Mouse (Mus musculus): Measurements from ENCODE around the gene Gm20431. TPM values are rescaled to one million over a fixed set of nuclear protein-coding genes. Genes with fewer than 3 reads are reported as not detected.

Gene Gm20431
- total RNA-seq, 2 experiments from 2014 or later, result 47.2 to 47.5 TPM

DNA sequence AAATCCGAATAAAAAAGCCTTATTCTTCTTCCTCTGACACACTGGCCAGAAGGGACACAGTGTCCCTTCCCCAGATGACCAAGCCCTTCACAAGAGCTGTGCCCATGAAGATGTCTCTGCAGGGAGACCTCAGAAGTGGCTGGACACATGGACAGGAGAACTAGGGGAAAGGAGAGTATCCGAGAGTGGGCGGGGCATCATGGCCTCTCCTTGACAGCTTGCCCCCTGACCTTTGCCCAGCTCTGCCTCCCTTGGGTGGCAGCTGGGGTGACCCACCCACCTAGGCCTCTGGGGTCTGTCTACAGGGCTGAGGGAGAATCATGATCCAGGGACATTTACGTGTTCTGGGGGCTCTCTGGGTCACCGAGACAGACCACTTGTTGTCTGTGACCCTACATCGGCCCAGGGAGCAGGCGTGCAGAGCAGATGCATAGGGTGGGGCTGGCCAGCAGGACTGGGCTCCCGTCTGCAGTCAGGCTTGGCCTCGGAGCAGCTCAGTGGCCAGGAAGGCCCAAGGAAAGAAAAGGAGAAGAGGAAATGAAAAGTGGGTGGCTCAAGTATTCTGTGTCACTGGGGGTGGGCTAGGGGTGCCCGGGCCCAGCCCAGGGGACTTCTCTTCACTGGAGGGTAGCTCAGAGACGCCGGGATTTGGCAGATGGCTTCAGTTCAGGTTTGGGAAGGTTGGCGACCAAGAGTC lies 17.8 kb downstream of the Gm20431 start:
- DNase-seq (ENCODE audit: extremely low spot score in 1 of 2, low spot score in 2 of 2), result peak in 1 of 2 experiments; percentile 37
- intact Hi-C loops (cut with DNase I), result loop anchor here (5.0 kb wide), 1 partner anchor 34 kb away; no protein-coding TSS in a partner anchor

- intact Hi-C loops (cut with DNase I), result loop anchor here (5.0 kb wide), 1 partner anchor 35 kb away; no protein-coding TSS in a partner anchor
- no peak for DNase-seq (ENCODE audit: extremely low spot score in 1 of 2, low spot score in 2 of 2)
Observed at GRCm38 (mm10) chr2:167642164-167642563, 19.1 kb downstream of the Gm20431 start.

DNA sequence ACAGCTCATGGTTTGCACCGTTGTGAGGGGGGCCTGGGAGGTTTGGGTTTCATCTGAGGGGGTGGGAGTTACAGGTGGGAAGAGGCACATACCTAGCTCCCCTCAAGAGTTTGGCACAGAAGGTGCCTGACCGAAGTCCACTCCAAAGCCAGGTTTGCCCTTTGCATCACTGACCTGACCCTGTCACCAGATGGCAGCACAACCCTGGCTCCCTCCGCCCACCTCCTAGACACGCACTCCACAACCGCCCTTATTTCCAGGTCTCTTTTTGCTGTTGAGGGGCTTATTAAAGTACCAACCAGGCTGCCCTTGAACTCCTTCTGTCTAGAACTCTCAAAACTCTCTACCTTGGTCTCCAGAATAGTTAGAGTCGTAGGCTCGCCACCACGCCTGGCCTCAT lies 20.0 kb downstream of the Gm20431 start:
- DNase-seq (ENCODE audit: extremely low spot score in 1 of 2, low spot score in 2 of 2), result peak in 1 of 2 experiments; percentile 51
- intact Hi-C loops (cut with DNase I), result loop anchor here (5.0 kb wide), 1 partner anchor 36 kb away; no protein-coding TSS in a partner anchor

GRCm38 (mm10) chr2:167640279-167640678 lies 21.0 kb downstream of the Gm20431 start:
- intact Hi-C loops (cut with DNase I), result loop anchor here (5.0 kb wide), 1 partner anchor 37 kb away; no protein-coding TSS in a partner anchor
- no peak for DNase-seq (ENCODE audit: extremely low spot score in 1 of 2, low spot score in 2 of 2)

DNA sequence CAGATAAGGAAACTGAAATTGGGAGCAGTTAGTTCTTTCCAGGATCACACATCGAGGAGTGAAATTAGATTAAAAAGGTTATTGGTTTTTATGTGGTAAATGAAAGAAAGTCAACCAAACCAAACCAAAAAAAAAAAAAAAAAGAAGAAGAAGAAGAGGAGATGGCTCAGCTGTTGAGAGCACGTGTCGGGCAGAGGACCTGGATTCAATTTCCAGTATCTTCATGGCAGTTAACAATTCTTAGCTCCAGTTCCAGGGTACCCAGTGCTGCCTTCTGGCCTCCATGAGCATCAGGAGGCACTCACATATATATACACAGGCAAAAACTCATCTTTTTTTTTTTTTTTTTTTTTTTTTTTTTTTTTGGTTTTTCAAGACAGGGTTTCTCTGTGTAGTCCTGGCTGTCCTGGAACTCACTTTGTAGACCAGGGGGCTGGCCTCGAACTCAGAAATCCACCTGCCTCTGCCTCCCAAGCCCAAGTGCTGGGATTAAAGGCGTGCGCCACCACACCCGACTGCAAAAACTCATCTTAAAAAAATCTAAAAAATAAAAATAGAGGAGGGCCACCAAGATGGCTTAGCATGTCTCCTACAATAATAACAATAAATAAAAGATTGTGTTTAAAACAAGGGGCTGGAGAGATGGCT lies 26.3 kb downstream of the Gm20431 start:
- intact Hi-C loops (cut with DNase I), result no loop called here

GRCm38 (mm10) chr2:167634338-167634770 lies 26.9 kb downstream of the Gm20431 start:
- intact Hi-C loops (cut with DNase I), result no loop called here
- DNase-seq (ENCODE audit: extremely low spot score in 1 of 2, low spot score in 2 of 2), result peak; percentile 97 to 98

More for the DNA sequence above, 26.3 kb downstream of the Gm20431 start:
- DNase-seq (ENCODE audit: extremely low spot score in 1 of 2, low spot score in 2 of 2), result no peak

- intact Hi-C loops (cut with DNase I), result no loop called here
- no peak for DNase-seq (ENCODE audit: extremely low spot score in 1 of 2, low spot score in 2 of 2)
Observed at GRCm38 (mm10) chr2:167633537-167633872, 27.8 kb downstream of the Gm20431 start.

GRCm38 (mm10) chr2:167632731-167633536 lies 28.4 kb downstream of the Gm20431 start:
- intact Hi-C loops (cut with DNase I), result no loop called here

DNA sequence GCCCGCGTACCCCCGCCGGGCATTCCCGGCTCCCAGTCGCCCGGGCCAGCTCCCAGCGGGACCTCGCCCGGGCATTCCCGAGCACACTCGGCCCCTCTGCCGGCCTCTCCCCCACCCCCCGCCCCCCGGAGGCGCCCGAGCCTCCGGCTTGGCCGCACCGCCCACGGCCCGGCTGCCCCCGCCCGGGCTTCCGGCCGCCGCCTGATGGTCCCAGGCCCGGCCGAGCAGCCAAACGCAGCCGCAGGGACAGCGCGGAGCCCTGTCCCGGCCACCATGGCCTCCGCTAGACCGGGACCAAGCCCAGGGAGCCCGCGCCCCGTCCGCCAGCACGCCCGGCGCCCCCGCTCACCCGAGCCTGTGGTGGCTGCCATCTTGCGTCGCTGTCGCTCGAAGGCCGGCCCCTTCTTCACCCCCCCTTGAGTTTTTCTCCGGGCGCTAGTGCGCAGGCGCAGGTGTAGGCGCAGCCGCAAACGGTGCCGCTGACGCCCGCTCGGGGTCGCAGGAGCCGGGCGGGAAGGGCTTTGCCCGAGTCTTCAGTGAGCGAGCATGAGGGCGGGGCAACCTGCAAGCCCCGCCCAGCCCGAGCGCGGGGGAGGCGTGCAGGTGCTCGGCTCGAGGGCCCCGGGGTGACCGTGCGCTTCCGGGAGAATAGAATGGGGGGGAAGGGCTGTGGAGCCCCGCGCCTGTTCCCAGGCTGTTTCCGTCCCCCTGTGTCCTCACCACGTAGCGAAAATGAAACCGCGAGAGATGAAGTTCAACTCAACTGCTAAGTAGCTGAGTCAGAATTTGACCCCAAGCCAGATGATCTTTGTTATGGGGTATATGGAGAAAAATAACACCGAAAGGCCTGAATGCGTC lies 29.5 kb downstream of the Gm20431 start, which contains the start of gene Ube2v1:
TSS of gene Ube2v1 (minus strand) at position 505 of the 858 bp plus-strand sequence.
- intact Hi-C loops (cut with DNase I), result no loop called here
- DNase-seq (ENCODE audit: extremely low spot score in 1 of 2, low spot score in 2 of 2), result peak; percentile 94 to 97

More at GRCm38 (mm10) chr2:167632731-167633536, 28.4 kb downstream of the Gm20431 start:
- DNase-seq (ENCODE audit: extremely low spot score in 1 of 2, low spot score in 2 of 2), result no peak

GRCm38 (mm10) chr2:167631181-167631590 lies 30.1 kb downstream of the Gm20431 start:
- peak in 1 of 2 experiments; percentile 63 for DNase-seq (ENCODE audit: extremely low spot score in 1 of 2, low spot score in 2 of 2)

GRCm38 (mm10) chr2:167630421-167630820 lies 30.9 kb downstream of the Gm20431 start:
- no peak for DNase-seq (ENCODE audit: extremely low spot score in 1 of 2, low spot score in 2 of 2)
- intact Hi-C loops (cut with DNase I), result no loop called here

More at GRCm38 (mm10) chr2:167631181-167631590, 30.1 kb downstream of the Gm20431 start:
- intact Hi-C loops (cut with DNase I), result no loop called here

DNA sequence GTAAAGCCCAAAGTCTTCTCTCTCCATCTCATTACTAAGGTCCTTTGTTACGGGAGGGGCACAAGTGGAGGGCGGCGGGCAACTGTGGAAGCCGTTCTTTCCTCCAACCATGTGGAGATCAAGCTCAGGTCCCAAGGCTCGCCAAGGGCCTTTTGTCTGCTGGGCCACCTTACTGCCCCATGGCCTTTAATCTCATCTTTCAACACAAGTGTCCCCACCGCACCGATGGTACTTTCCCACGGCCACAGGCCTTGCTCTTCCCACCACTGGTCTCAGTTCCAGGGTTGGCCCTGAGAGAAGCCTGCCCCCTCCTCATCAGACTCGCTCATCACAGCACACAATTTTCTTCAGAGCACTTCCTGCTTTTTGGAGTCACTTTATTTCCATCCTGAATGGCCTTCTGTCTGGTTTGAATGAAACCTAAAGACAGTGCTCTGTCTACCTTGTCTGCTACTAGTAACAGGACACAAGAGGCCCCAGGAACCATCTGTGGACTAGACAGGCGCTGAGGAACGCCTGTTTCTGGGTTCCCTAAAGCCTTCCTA lies 31.6 kb downstream of the Gm20431 start:
- intact Hi-C loops (cut with DNase I), result no loop called here

DNA sequence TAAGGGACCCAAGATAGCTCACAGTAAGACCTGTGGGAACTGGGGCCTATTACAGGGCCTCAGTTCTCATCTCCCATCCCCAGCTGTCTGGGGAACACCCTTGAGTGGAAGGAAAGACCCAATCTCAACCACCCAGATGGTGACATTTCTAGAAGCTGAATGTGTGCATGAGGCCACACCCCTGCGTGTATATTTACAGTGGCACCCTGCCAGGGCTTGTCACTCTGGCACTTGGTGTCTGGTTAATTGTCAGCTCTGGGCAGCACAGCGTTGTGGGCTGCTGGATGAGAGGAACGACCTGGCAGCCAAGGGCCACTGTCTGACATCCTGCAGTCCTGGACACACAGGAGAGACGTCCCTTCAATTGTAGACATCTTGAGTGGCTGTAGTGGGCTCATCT lies 32.4 kb downstream of the Gm20431 start:
- peak in 1 of 2 experiments; percentile 69 for DNase-seq (ENCODE audit: extremely low spot score in 1 of 2, low spot score in 2 of 2)
- intact Hi-C loops (cut with DNase I), result no loop called here

More for the DNA sequence above, 31.6 kb downstream of the Gm20431 start:
- DNase-seq (ENCODE audit: extremely low spot score in 1 of 2, low spot score in 2 of 2), result no peak

- intact Hi-C loops (cut with DNase I), result no loop called here
- DNase-seq (ENCODE audit: extremely low spot score in 1 of 2, low spot score in 2 of 2), result no peak
Observed at GRCm38 (mm10) chr2:167627019-167627418, 34.3 kb downstream of the Gm20431 start.

- no peak for DNase-seq (ENCODE audit: extremely low spot score in 1 of 2, low spot score in 2 of 2)
- intact Hi-C loops (cut with DNase I), result no loop called here
Observed at GRCm38 (mm10) chr2:167625670-167626069, 35.6 kb downstream of the Gm20431 start.

DNA sequence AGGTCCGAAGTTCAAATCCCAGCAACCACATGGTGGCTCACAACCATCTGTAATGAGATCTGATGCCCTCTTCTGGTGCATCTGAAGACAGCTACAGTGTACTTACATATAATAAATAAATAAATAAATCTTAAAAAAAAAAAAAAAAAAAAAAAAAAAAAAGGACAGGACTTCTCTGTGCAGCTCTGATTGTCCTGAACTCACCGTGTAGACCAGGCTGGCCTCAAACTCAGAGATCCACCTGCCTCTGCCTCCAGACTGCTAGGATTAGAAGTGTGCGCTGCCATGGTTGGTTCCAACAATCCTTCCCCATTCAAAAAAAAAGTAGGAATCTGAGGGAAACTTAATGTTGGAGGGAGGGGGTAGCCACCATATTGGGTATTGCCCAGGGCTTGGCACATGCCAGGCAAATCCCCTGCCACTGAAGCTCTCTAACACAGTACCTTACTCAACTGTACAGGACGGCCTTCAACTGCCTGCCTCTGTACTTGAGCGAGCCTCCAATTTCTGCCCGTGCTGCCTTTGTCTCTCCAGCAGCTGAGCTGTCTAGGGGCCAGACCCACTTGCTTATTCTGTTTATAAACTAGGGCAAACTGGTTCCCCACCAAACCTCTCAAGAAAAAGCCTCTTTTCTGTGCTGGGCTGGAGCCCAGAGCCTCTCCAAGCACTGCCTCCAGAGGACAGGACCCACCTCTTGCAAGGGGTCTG lies 36.8 kb downstream of the Gm20431 start:
- DNase-seq (ENCODE audit: extremely low spot score in 1 of 2, low spot score in 2 of 2), result peak in 1 of 2 experiments; percentile 20
- intact Hi-C loops (cut with DNase I), result no loop called here

GRCm38 (mm10) chr2:167622965-167623364 lies 38.3 kb downstream of the Gm20431 start:
- intact Hi-C loops (cut with DNase I), result no loop called here
- DNase-seq (ENCODE audit: extremely low spot score in 1 of 2, low spot score in 2 of 2), result no peak

Data from left cerebral cortex, postnatal 10 days (tissue).